Mouse (Mus musculus): ENCODE measurements around the gene Atp8a1. TPM values are rescaled to one million over a fixed set of nuclear protein-coding genes. Genes with fewer than 3 reads are reported as not detected.

The Atp8a1 gene
- polyA plus RNA-seq, 1 experiment from 2014 or later, result 68.9 TPM

DNA sequence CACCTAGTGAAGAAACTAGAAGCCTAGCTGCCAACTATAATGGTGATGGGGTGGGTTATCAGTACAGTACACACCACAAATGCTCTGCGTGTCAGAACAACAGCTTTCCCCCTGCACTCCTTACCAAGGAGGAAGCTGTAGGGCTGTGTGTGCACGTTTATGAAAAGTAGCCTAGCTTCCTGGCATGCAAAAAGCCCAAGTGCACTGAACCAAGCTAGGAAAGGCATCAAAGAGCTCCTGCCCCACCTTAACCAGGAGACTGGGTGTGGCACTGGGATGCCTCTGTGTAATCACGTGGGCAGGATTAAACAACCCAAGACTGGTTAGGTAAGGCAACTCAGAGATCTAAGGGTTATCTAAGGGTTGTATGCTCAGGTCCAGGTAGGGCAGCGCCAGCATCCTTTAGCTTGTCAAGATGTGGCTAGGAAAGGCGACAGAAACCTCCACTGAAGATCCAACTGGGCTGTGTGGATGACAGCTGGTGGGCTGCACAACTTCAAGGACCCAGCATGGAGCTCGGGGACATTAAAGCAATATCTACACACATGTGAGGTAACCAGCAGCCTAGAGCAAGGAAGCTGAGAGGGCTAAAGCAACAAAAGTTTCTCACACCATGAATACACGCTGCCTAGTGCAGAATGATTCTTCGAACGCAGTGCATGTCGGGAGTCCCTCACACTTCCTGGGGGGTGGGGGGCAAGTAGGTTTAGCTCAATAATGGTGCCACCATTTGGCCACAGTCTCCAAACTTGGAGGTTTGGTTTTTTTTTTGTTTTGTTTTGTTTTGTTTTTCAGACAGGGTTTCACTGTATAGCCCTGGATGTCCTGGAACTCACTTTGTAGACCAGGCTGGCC, 15.7 kb downstream of the Atp8a1 start:
- Histone ChIP-seq H3K9ac (replicated peaks; ENCODE audit: low read depth) (no peak overlapping the region), H3K9me3 (ENCODE audit: low read length) (no peaks in the 10 kb centered on the region), H3K4me3 (ENCODE audit: low read depth, low read length) (no peak overlapping the region), H3K36me3 (ENCODE audit: insufficient read depth, low read length) (no peaks in the 10 kb centered on the region), H3K27ac (ENCODE audit: low read length) (no peak overlapping the region), H3K4me1 (ENCODE audit: insufficient read depth, low read depth, low read length) (no peaks in the 10 kb centered on the region), H3K27me3 (replicated peaks; ENCODE audit: insufficient read depth, low read length) (no peaks in the 10 kb centered on the region), H3K4me2 (replicated peaks; ENCODE audit: low read depth, low read length) (no peak overlapping the region)
- TF ChIP-seq CTCF (IDR thresholded peaks at IDR 0.05), result no peak
- TF ChIP-seq EP300 (IDR thresholded peaks at IDR 0.05), result no peak
- peak; percentile 30 for ATAC-seq
- no peak for DNase-seq (ENCODE audit: low spot score)
- 63% methylated on average over 10 of the region's 10 CpGs for WGBS

DNA sequence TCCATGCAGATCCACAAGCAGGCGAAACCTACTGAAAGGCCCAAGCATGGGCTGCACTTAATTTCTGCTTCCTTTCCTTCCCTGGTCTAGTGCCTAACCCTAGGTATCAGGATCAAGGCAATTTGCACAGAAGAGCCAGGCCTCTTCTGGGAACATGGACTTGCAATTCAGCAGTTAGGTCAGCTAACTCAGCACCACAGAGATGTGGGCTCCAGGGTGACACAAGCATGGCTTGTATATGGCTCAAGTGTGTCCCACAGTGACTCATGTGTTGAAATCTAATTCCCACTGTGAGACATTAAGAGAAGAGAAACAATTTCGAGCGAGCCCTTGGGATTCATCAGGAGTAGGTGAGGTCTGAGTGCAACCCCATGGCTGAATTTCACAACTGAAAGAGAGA, 18.9 kb downstream of the Atp8a1 start:
- ATAC-seq (no peak), DNase-seq (ENCODE audit: low spot score) (no peak)
- no peak overlapping the region for H3K9ac ChIP-seq (replicated peaks; ENCODE audit: low read depth)
- no peaks in the 10 kb centered on the region for H3K9me3 ChIP-seq (ENCODE audit: low read length)
- H3K4me3 ChIP-seq (ENCODE audit: low read depth, low read length), result no peak overlapping the region
- no peak overlapping the region for H3K4me2 ChIP-seq (replicated peaks; ENCODE audit: low read depth, low read length)
- 80% methylated on average over 3 of the region's 3 CpGs for WGBS
- no peaks in the 10 kb centered on the region for H3K36me3 ChIP-seq (ENCODE audit: insufficient read depth, low read length)
- H3K27ac ChIP-seq (ENCODE audit: low read length), result no peak overlapping the region
- H3K4me1 ChIP-seq (ENCODE audit: insufficient read depth, low read depth, low read length), result no peaks in the 10 kb centered on the region
- no peaks in the 10 kb centered on the region for H3K27me3 ChIP-seq (replicated peaks; ENCODE audit: insufficient read depth, low read length)
- TF ChIP-seq EP300 (IDR thresholded peaks at IDR 0.05) (no peak), CTCF (IDR thresholded peaks at IDR 0.05) (no peak)

DNA sequence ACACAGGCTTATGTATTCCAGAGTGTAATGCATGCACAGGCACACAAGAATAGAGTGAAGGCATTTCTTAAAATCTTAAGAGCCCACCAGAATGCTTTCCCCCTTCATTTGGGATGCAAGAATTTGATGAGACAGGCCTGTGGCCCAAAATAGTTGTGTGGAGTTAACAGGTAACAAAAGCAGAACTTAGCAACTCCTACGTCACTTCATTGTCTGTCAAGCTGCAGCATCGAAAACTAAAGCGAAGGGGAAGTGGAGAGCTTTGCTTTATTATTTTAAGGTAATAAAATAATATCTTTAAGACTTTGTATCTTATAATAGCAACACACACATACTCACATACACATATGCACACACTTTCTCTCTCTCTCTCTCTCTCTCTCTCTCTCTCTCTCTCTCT, 20.3 kb downstream of the Atp8a1 start:
- Histone ChIP-seq H3K4me3 (ENCODE audit: low read depth, low read length) (no peak overlapping the region), H3K9ac (replicated peaks; ENCODE audit: low read depth) (no peak overlapping the region), H3K36me3 (ENCODE audit: insufficient read depth, low read length) (no peaks in the 10 kb centered on the region), H3K4me1 (ENCODE audit: insufficient read depth, low read depth, low read length) (peaks cover 6% of the 10 kb centered on the region; the same call in 1 of the 2 replicates), H3K27ac (ENCODE audit: low read length) (no peak overlapping the region), H3K27me3 (replicated peaks; ENCODE audit: insufficient read depth, low read length) (no peaks in the 10 kb centered on the region), H3K9me3 (ENCODE audit: low read length) (no peaks in the 10 kb centered on the region), H3K4me2 (replicated peaks; ENCODE audit: low read depth, low read length) (no peak overlapping the region)
- ATAC-seq (no peak), DNase-seq (ENCODE audit: low spot score) (no peak)
- 84% methylated on average over 3 of the region's 3 CpGs for WGBS
- TF ChIP-seq CTCF (IDR thresholded peaks at IDR 0.05) (no peak), EP300 (IDR thresholded peaks at IDR 0.05) (no peak)

DNA sequence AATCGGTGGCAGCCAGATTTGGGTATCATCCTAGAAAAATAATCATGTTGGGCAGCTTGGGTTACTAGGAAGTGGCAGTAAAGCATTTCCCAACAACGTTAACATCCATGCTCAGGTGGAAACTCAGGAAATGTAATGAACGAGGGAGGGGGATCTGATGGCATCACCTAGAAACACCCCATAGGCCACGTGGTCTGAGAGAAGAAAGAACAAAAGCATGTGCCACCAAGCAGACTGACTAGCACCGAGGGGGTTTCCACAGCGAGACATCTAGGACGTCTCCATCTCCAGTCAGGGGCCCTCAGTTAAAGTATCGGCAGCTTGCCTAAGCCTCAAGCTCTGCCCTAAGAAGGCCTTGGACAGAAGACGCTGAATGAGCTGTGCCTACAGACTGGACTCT, 21.0 kb downstream of the Atp8a1 start:
- no peak for DNase-seq (ENCODE audit: low spot score)
- no peak overlapping the region for H3K9ac ChIP-seq (replicated peaks; ENCODE audit: low read depth)
- H3K27me3 ChIP-seq (replicated peaks; ENCODE audit: insufficient read depth, low read length), result no peaks in the 10 kb centered on the region
- H3K4me1 ChIP-seq (ENCODE audit: insufficient read depth, low read depth, low read length), result peaks cover 6% of the 10 kb centered on the region; the same call in 1 of the 2 replicates
- H3K4me2 ChIP-seq (replicated peaks; ENCODE audit: low read depth, low read length), result no peak overlapping the region
- WGBS, result 68% methylated on average over 9 of the region's 9 CpGs
- TF ChIP-seq CTCF (IDR thresholded peaks at IDR 0.05) (no peak), EP300 (IDR thresholded peaks at IDR 0.05) (no peak)
- no peaks in the 10 kb centered on the region for H3K9me3 ChIP-seq (ENCODE audit: low read length)
- no peaks in the 10 kb centered on the region for H3K36me3 ChIP-seq (ENCODE audit: insufficient read depth, low read length)
- ATAC-seq, result no peak
- no peak overlapping the region for H3K4me3 ChIP-seq (ENCODE audit: low read depth, low read length)
- H3K27ac ChIP-seq (ENCODE audit: low read length), result no peak overlapping the region

DNA sequence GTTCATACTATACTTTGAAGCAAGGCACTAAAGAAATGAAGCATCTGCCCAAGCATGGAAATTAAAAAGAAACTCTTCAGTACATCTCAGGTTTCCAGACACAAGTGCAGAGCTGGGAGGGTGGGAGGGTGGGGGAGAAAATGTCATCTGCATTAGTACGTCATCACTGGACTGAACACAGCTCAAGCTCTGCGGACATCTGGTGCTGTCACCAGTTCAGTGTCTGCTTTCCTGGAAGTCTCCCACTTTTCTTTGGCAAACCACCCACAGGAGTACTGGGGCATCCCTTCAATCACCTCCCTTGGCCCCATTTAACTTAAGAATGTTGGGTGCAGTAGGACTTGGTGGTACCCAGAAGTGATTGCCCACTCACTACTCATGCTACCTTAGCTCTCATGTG, 22.6 kb downstream of the Atp8a1 start:
- Histone ChIP-seq H3K9ac (replicated peaks; ENCODE audit: low read depth) (no peak overlapping the region), H3K4me2 (replicated peaks; ENCODE audit: low read depth, low read length) (no peak overlapping the region), H3K27ac (ENCODE audit: low read length) (peak overlapping the region; percentile 45; the same call in 1 of the 2 replicates), H3K4me3 (ENCODE audit: low read depth, low read length) (no peak overlapping the region), H3K36me3 (ENCODE audit: insufficient read depth, low read length) (no peaks in the 10 kb centered on the region), H3K27me3 (replicated peaks; ENCODE audit: insufficient read depth, low read length) (no peaks in the 10 kb centered on the region), H3K4me1 (ENCODE audit: insufficient read depth, low read depth, low read length) (peaks cover 6% of the 10 kb centered on the region; the same call in 1 of the 2 replicates), H3K9me3 (ENCODE audit: low read length) (no peaks in the 10 kb centered on the region)
- TF ChIP-seq CTCF (IDR thresholded peaks at IDR 0.05) (no peak), EP300 (IDR thresholded peaks at IDR 0.05) (no peak)
- ATAC-seq (no peak), DNase-seq (ENCODE audit: low spot score) (no peak)
- 52% methylated on average over 2 of the region's 2 CpGs for WGBS

DNA sequence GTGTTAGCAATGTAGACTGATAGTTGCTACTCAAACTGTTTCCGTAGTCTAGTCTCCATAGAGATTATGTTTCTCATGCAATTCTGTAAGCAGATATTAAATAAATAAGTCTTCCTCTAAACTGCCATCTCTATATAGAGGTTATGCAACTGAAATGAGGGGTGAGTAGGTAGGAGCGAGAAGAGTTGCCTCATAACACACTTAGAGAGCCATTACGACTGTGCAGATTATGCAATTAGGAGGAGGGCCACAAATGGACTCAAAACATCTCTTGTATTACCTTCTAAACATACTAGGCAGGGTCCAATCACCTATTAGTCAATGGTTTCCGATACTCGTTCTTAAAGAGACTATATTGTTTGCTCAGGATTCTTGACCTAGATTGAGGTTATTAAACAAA, 23.5 kb downstream of the Atp8a1 start:
- DNase-seq (ENCODE audit: low spot score), result peak; percentile 83
- ATAC-seq, result peak; percentile 89
- Histone ChIP-seq H3K27me3 (replicated peaks; ENCODE audit: insufficient read depth, low read length) (no peaks in the 10 kb centered on the region), H3K27ac (ENCODE audit: low read length) (no peak overlapping the region), H3K9me3 (ENCODE audit: low read length) (no peaks in the 10 kb centered on the region), H3K4me3 (ENCODE audit: low read depth, low read length) (no peak overlapping the region), H3K36me3 (ENCODE audit: insufficient read depth, low read length) (no peaks in the 10 kb centered on the region), H3K9ac (replicated peaks; ENCODE audit: low read depth) (no peak overlapping the region), H3K4me1 (ENCODE audit: insufficient read depth, low read depth, low read length) (peaks cover 6% of the 10 kb centered on the region; the same call in 1 of the 2 replicates), H3K4me2 (replicated peaks; ENCODE audit: low read depth, low read length) (no peak overlapping the region)
- TF ChIP-seq CTCF (IDR thresholded peaks at IDR 0.05), result no peak
- TF ChIP-seq EP300 (IDR thresholded peaks at IDR 0.05), result peak; percentile 91
- 52% methylated on average over 5 of the region's 5 CpGs for WGBS

All from lung, postnatal 0 days (tissue).